Mouse (Mus musculus): Measurements from ENCODE around the gene Cavin1.
"Not testable (repeated sequence)": the region's sequence is repeated elsewhere in the genome, so short reads cannot be mapped to it uniquely, and the experiment has no call there.

Cavin1 gene

DNA sequence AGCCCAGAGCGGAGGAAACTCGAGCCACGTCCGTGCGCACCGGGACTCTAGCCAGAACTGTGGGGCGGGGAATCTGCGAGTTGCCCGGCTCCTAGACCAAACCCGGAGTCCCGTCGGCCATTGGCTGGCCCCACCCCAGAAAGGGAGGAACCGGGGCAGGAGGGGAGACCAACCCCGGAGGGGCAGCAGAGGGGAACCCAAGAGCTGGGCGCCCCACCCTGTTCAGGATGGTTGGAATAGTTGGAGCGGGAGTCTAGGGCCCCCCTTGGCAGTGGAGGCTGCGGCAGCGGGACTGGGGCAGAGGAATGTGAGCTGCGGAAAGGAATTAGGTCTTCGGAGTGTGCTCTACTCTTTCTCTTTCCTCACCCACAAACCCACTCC lies at the start of gene Cavin1:
TSS of gene Cavin1 (minus strand) at position 331 of the 381 bp plus-strand sequence.
- DNase-seq = peak; percentile 94

DNA sequence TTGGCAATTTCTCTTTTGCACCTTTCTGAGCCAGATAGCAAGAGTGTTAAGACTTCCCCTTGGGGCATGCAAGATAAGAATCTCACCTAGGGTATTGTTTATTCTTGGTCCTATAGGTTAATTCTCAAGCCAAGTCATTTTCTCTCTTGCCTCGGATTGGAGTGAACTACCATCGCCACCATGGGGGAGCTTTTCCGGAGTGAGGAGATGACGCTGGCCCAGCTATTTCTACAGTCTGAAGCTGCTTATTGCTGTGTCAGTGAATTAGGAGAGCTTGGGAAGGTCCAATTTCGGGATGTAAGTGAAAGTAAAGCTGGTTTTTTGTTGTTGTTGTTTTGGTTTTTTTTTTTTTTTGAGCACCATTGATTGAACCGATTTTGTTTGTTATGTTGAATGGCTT lies 41.0 kb upstream of the Cavin1 start:
- DNase-seq = no peak

DNA sequence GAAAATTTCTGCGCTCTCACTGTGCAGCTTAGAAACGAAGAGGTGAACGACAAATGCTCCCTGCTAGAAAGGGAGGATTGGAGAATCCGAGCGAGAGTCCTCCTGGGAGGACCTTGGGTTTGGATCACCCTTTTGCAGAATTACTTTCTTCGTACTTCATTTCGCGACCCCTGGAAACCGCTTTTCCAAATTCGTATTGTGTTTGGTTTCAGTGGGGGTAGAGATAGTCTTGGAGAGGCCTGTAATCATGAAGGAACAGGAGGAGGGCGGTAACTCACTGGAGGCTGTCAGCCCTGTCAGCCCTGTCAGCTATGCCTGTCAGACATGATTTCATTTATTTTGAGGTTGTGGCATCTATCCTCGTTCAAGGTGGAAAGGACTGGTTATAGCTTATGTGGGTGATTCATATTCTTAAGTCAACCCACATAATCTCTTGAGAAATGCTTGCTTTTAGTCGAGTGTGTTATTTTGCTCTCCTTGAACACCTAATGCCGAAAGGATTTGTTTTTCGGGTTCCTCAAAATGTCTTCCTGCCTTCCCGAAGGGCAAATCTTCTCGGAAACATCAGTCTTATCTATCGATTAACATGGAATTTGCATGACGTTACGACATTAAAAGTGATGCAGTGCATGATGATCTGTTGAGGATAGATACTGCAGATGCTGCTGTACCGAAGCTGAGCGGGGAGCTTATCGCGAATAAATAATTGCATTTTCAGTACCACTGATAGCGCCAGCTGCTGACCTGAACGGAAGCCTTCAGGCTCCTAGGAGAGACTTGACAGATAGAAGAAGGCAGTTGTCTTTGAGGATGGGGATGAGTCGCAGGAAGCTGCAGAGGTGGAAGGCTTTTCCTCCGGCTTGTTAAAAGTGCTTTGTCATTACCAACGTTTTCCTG lies 39.4 kb upstream of the Cavin1 start:
- DNase-seq = peak; percentile 29

DNA sequence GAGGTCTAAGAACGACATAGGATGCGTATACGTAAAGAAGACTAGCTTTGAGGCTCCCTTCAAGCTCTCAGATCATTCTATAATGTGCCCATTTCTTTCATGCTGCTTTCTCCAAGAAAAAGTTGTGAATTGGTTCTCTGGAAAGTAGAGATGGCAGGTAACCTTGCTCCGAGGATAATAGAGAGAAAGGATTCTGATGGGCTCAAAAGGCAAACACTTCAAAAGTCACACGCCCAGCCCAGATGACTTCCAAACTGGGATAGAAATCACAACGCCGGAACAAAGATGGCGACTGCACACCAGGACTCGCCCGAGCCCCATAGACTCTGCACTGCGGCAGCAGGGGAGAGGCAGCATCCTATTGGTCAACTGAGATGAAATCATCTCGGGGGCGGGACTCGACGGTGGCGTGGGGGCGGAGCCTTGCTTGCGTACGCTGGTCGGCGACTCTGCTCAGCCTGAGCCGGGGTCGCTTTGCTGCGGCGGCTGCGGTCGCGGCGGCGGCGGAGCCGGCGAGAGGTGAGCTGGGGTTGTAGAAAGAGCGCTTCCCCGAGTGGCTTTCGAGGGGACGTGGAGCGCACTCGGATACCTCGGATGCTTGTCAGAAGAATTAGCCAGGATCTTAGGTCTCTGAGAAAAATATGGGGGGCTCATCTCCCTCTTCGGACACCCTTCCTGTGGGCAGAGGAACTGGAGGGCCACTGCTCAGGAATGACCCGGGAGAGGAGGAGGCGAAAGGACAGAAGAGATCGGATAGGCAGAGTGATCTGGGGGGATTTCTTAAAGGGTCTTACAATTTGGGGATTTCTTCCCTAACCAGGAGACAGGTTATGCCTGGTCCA lies 38.6 kb upstream of the Cavin1 start, which contains the start of gene Atp6v0a1:
TSS of gene Atp6v0a1 (plus strand) at position 407 of the 842 bp plus-strand sequence.
- peak; percentile 97 for DNase-seq

- no peak for DNase-seq
These were observed 37.7 kb upstream of the Cavin1 start for GRCm38 (mm10) chr11:101008206-101009045.

DNA sequence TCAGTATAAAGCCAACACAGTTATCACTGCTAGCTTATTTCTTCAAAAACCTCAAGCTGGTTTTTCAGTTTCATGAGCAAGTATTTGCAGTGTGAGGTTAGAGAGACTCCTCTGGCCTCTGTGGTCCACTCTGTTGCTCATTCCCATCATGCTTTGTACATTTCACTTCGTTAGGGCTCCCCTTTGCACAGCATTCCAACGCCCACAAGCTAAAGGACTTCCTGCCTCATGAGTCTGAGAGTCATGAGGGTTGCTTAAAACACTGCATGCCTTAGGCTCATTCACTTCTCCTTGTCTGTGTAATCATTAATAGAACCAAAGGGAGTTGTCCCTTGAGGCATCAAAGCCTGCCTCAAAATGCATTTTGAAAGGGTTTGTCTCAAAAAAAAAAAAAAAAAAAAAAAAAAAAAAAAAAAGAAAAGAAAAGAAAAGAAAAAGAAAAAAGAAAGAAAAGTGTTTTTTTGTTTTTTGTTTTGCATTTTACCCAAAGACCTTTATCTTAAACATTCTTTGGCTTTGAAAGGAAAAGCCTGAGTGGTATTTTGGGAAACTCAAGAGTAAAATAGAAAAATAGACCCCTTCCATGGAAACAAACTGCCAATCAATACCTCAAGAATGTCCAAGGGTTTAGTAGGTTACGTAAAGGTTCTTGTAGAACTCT lies 32.5 kb upstream of the Cavin1 start:
- DNase-seq = no peak

- DNase-seq = not testable (repeated sequence)
These were observed 31.3 kb upstream of the Cavin1 start for GRCm38 (mm10) chr11:101001875-101002552.

DNA sequence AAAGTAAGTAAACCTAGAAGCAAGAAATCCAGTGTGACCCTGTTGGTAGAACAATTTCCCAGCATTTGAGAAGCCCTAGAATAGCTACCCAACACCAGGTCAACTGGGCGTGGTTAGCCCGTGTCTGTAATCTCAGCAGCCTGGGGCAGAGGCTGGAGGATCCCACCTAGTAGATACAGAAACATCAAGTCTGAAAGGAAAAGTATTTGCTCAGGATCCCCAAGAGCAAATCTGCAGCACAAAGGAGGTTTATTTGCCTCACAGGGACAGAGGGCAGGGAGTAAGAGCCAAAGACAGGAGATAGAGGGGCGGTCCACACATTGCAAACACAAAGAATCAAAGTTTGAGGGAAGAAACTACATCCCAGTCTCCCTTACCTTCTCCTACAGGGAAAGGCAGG lies 28.6 kb upstream of the Cavin1 start:
- DNase-seq = no peak

GRCm38 (mm10) chr11:100998836-100999235 lies 28.1 kb upstream of the Cavin1 start:
- DNase-seq = no peak

- no peak for DNase-seq
These were observed 25.8 kb upstream of the Cavin1 start for GRCm38 (mm10) chr11:100996501-100996900.

DNA sequence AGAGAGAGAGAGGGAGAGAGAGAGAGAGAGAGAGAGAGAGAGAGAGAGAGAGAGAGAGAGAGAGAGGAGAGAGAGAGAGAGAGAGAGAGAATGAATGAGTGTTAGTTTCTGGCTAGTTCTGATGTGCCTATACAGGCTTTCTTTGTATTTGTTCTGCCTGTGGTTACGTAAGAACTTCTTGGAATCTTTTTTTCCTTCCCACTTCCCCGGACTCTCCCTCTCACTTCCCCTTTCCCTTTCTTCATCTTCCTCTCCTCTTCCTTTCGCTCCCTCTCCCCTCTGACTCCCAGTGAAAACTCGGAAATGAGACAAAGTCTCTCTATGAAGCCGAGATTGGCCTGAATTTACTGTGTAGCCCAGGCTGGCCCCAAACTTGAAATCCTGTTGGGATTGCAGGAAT lies 24.0 kb upstream of the Cavin1 start:
- DNase-seq = no peak

- DNase-seq = no peak
These were observed 23.5 kb upstream of the Cavin1 start for GRCm38 (mm10) chr11:100994233-100994632.

DNA sequence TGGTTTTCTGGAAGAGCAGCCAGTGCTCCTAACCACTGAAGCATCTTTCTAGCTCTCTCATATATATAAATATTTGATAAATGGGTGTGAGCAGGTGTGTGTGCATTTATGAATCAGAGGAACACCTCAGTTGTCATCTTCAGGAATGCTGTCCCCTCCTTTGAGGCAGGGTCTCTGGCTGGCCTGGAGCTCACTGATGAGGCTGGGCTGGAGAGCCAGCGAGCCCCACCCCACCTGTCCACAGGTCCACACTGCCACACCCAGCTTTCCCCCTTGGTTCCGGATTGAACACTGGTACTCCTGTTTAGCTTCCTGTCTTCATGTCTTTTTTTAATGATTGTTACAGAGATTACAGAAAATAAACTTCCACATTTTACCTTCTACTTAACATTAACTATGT lies 22.8 kb upstream of the Cavin1 start:
- no peak for DNase-seq

DNA sequence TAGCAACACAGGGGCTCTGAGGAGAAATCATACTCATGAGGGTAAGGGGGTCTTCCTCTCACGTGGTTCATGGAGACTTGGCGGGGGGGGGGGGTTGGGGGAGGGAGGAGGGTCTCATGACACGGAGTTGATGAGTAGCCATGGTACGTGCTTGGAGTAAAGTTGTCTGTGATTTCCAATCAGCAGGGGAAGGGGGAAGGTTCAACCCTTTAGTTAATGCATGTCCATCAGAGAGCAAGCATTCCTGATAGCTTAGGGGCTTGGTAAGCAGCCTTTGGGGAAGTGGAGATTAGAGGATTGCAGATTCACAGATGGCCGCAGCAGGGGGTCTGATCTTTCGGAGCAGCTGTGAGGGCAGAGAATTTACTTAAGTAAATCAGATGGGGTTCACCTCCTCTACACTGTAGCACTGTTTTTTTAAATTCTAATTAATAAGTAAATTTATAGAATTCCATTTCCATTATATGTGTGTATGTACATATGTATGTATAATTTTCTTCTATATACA lies 20.4 kb upstream of the Cavin1 start:
- DNase-seq = no peak

DNA sequence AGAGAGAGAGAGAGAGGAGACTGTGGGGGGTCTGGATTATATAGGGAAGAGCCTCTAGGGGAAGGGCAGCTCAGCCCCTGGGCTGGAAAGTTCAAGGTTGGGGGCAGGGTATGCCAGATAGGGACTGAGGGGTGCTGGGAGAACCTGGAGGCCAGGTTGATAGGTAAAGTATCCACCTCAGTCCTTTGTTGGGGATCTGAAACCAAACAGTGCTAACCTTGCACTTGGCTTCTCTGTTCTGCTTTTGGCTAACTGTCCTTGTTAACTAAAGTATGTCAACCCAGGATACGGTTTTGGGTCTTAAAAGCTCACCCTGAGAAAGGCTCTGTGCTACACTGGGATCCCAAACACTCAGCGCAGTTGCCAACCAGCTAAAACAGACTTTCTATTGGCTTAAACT lies 19.0 kb upstream of the Cavin1 start:
- no peak for DNase-seq

DNA sequence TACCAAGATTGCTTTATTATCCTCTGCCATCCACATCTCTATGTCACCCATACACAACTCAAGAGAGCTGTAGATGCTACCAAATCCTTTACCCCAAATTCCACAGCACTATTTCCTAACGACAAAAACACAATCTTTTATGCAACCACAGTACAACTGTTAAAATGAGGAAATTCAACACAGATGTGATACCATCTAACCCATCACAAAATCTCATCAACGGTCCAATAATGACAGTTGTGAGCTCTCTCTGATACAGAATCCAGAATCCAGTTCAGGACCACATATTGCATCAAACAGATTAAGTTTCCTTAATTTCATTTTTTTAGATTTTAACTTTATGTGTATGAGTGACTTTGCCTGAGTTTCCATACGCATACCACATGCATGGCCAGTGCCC lies 18.0 kb upstream of the Cavin1 start:
- no peak for DNase-seq

- DNase-seq = no peak
These were observed 14.9 kb upstream of the Cavin1 start for GRCm38 (mm10) chr11:100985607-100986006.

DNA sequence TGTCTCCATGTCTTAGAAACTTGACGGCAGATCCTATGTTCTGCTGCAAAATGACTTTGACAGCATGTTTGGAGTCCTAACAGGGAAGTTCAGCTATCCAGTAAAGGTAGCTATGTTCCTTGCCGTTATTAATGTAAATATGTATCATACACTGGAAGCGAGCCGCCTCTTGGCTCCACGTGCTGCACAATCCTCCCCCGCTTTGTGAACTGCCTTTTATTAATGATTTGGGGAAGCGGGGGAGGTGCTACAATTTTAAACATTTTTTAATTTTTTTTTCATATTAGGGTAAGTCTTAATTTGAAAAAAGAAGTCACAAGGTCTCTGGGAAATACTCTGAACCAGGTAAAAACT lies 13.1 kb upstream of the Cavin1 start:
- no peak for DNase-seq

DNA sequence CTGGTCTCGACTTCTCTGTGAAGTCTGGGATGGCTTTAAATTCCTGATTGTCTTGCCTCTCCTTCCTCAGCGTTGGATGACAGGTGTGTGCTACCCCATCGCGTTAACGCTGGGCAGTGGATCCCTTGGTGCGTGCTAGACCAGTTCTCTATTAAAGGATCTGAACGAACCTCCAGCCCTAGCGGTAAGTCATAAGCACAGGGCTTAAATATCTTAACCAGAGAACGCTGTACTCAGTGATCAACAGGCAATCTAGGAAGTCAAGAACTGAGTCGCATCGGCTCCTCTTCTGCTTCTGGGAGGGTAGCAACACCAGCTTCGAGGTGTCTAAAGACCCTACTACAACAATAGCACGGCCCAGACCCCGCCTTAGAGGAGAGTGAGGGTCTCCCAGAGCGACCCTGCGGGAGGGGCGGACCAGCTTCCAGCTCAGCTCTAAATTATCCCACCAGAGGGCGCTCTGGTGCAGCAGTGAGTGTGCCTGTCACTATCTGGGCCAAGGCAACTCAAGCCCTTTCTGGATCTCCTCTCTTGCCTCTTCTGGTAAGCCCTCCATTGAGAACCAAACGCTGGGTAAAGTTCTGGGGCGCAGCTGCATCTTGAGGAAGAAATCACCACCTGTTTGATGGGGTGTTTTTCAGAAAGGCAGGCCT lies 12.6 kb upstream of the Cavin1 start:
- DNase-seq = peak; percentile 84

GRCm38 (mm10) chr11:100982087-100982486 lies 11.4 kb upstream of the Cavin1 start:
- DNase-seq = no peak

GRCm38 (mm10) chr11:100981236-100981635 lies 10.5 kb upstream of the Cavin1 start:
- DNase-seq = no peak

Measured in kidney, adult 18-20 months (tissue).